Mouse (Mus musculus): ENCODE measurements at regions not wholly inside any gene's neighbourhood (a gene's known extent, or its start where the extent isn't known, plus 50 kb on each side); places are given as distances from the start of the nearest gene placed in this dataset.

- DNase-seq (ENCODE audit: low spot score in 2 of 2), result no peak
Measured at GRCm38 (mm10) chr4:47534959-47535358, 60.5 kb downstream of the Sec61b start.

GRCm38 (mm10) chr4:47567694-47568093, 93.2 kb downstream of the Sec61b start:
- DNase-seq (ENCODE audit: low spot score in 2 of 2), result no peak

DNA sequence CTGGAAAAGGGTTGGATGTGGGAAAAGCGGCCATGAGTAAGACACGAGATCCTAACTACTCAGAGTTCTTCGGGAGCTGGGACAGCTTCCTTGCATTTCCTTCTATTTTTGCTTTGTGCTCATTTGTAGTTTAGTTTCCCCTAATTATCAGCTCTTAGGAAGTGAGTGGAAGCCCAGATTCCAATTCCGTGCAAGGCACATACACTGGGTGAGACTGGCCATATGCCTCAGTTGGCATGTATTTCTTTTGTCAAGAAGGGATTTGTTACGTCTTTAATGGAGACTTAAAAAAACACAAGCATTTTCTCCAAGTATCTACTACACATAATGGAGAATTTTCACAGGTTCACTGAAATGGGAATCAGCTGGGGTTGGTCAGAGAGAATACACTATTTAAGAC, 96.4 kb downstream of the Sec61b start:
- no peak for DNase-seq (ENCODE audit: low spot score in 2 of 2)

DNA sequence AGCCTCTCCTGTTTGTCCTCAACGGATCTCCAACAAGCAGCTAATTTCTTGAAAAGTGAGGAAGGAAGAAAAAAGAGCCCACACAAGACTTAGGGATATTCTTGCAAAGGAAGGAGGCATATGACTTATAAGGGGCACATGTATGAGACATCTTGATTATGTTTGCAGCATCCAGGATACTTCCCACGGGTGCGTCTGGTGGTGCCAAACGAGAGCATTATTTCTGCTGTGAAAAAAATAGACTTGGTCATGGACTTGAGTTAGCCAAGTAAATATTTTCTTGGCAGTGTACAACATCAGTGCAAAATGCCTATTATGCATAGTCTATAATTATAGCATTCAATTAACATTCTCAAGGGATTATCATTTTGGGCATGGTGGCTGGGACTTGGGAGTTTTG, 101.6 kb downstream of the Sec61b start:
- DNase-seq (ENCODE audit: low spot score in 2 of 2), result no peak

- no peak for DNase-seq (ENCODE audit: low spot score in 2 of 2)
Measured at GRCm38 (mm10) chr4:47577490-47577889, 103.0 kb downstream of the Sec61b start.

DNA sequence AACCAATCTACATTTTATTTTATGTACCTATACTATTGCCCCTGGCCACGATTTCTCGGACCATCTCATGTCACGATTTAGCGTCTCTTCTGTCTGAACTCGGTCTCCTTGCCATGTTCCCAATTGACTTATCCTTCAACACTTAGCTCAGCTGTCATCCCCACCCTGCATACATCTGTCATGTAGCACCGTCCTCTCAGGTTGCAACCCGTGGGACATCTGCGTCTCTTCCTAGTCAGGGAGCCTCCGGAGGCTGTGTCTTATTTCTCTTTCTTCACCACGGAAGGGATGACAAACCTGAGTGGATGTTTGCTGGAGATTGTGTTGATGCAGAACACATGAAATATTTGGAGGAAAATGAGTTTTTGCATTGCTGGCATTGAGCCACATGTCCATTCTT, 104.2 kb downstream of the Sec61b start:
- no peak for DNase-seq (ENCODE audit: low spot score in 2 of 2)

DNA sequence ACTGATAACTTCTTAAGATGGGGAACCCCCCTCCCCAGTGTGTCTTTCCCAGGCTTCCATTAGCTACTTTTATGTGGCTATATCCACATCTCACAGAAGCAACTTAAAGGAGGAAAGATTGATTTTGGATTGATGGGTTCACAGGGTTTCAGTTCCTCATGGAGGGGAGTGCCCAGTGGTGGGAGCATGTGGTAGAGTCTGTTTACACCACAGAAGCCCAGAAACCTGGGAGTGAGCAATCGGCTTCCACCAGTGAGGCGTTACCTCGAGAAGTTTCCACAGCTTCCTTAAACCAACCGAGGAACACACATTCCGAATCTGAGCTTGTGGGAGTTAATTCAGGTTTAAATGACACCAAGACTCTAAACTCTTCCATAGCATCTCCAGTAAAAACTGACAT, 106.1 kb downstream of the Sec61b start:
- no peak for DNase-seq (ENCODE audit: low spot score in 2 of 2)

DNA sequence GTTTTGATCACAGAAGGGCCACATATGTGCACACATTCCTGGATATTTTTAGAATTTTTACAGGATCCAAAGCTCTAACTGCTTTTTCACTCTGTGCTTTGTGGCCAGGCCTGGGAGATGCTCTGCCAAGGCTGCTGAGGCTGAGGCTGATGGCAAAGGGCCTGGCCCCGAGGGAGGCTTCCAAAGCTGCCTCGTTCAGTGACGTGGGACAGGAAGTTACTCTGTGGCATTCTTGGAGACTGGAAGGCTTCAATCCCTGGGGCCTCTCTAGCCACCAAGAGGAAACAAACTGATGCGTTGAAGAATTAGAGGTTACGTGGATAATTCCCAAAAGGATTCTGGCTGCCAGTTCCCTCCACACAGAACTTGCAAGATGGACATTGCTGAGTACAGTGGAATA, 112.8 kb downstream of the Sec61b start:
- DNase-seq (ENCODE audit: low spot score in 2 of 2), result no peak

DNA sequence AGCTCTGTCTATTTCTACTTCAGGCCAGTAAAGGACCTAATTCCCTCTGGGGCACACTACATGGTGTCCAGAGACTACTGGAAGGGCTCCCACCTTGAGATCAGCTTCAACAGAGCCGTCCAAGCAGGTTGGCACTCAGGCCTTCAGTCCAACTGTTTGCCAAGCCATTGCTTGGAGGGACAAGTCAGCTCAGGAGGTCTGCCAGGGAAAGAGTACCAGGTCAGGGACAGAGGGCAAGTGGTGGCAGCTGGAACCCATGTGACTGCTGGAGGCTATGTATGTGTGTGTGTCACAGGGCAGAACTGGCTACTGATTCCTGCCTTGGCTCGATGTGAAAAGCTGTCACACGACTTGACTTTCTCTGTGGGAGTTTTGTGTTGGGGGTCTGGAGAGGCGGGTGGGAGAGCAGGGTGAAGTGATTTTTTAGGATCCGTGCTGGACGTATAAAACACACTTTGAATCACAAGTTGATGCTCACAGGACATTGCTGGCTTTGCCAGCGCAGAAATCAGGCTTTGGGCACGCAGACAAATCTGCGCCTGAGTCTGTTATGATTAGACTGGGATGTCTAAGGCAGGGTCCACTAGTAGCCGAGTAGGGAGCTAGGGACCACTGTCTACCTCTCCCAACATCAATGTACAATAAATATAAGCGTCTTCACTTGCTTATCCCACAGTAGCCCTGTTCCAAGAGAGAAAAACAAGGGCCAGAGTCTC, 118.0 kb downstream of the Sec61b start:
- DNase-seq (ENCODE audit: low spot score in 2 of 2), result no peak

- no peak for DNase-seq (ENCODE audit: low spot score in 2 of 2)
Measured at GRCm38 (mm10) chr4:47593155-47593554, 118.7 kb downstream of the Sec61b start.

GRCm38 (mm10) chr4:47594171-47594570, 119.7 kb downstream of the Sec61b start:
- DNase-seq (ENCODE audit: low spot score in 2 of 2), result no peak

DNA sequence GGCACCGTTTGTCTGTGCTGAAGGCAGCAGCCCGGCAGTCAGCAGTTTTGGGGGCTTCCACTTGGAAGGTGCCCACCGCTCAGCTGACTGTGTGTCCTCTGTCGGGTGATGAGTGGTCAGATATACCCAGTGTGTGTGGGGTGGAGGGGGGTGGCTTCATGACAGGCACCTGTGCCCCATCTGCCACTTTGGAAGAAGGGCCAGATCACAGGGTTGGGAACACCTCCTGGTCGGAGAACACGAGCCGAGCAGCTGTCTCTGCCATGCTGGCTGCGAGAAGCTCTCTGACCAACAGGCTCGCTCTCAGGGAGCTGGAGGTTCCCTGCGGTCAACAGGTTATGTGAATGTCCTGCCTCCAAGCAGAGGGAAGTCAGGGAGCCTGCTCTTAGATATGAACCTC, 121.4 kb downstream of the Sec61b start:
- DNase-seq (ENCODE audit: low spot score in 2 of 2), result no peak

GRCm38 (mm10) chr4:47597586-47597985, 123.1 kb downstream of the Sec61b start:
- no peak for DNase-seq (ENCODE audit: low spot score in 2 of 2)

DNA sequence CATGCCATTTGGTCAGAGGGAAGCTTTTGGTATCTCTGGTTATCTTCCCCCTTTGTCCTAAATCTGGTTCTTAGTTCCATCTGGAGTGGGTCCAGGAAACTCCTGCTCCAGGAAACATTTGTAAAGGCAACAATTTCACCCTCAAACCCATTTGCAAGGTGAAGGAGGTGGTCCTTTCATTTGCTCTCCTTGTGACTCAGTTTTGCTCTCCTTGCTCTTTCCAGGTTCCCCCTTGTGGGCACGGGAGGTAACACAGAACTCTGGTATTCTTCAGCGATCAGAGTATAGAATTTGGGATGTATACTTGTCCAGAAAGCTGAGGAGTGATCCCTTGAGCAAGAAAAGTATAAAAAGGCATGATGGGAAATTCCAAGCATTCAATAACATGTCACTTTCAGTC, 123.8 kb downstream of the Sec61b start:
- DNase-seq (ENCODE audit: low spot score in 2 of 2), result no peak

DNA sequence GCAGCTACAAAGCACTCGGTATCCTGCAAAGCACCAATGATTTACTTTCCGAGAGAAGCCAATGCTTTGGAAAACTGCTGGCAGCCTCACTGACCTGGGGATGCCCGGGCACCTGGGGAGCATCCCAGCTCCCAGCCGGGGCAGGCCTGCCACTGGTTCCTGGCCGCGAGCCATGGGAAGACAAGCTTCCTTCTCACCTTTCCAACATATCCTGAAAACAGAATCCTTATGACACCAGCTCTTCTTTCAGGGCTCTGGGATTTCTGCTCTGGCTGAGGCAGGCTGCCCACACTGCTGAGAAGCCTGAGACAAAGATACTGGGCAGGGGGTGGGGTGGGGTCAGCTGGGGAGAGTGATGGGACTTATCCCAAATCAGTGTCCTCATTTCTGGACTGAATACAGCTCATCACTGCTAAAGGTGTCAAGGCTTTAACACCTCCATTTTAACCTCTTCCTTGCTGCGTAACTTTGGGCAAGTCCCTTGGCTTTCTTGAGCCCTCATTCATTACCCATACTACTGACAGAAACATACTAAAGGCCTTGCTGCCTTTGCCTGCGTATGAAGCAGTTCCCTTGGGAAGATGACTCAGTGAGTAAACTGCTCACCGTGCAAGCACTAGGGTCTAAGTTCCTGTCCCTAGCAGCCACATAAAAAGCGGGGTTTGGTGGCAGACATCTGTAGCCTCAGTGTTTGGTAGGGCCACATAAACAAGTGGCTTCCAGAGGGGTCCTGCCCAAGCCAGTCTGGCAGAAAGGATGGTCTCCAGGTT, 127.0 kb downstream of the Sec61b start:
- no peak for DNase-seq (ENCODE audit: low spot score in 2 of 2)

- DNase-seq (ENCODE audit: low spot score in 2 of 2), result no peak
Measured at GRCm38 (mm10) chr4:47603378-47603777, 128.9 kb downstream of the Sec61b start.

GRCm38 (mm10) chr4:47603847-47604397, 129.5 kb downstream of the Sec61b start:
- no peak for DNase-seq (ENCODE audit: low spot score in 2 of 2)

GRCm38 (mm10) chr4:47605676-47606075, 131.2 kb downstream of the Sec61b start:
- no peak for DNase-seq (ENCODE audit: low spot score in 2 of 2)

- no peak for DNase-seq (ENCODE audit: low spot score in 2 of 2)
Measured at GRCm38 (mm10) chr4:47608673-47609072, 134.2 kb downstream of the Sec61b start.

DNA sequence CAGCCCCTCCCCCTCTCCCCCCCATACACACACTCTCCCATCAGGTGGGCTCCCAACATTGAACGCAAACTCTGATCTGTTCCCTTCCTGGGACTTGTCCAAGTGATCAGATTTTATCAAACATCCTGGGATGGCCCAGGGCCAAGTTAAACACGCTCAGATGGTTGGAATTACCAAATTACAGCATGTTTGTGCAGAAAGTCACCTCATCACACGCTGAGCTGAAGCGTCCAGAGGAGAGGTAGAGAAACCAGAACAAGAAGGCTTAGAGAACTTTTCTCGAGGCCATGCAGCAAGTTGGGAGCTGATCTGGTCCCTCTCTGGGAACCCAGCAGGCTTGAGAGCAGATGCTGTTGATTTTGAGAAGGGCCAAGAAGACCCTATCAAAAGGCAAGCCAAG, 136.5 kb downstream of the Sec61b start:
- DNase-seq (ENCODE audit: low spot score in 2 of 2), result no peak

- DNase-seq (ENCODE audit: low spot score in 2 of 2), result no peak
Measured at GRCm38 (mm10) chr4:47616525-47616924, 142.1 kb downstream of the Sec61b start.

DNA sequence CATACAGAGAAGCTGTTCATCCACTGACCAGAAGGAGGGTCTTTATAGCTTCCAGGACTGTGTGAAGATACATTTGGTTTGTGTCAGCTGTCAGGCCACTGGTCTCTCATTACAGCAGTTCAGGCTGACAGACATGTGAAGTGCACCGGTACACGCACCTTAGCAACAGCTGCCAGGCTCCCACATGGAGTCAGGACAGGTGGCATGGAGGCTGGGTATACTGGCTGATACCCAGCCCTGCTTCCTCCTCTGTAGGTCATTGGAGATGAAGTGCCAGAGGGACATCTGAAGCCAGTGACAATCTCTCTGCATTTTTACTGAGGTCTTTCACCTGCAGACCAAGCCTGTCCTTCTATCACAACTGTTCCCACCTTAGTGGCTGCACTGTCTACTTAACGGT, 146.2 kb downstream of the Sec61b start:
- no peak for DNase-seq (ENCODE audit: low spot score in 2 of 2)
